Mouse (Mus musculus) CD4-positive naive resting alpha-beta T cell, adult 57 days (primary cell): ENCODE data around the gene Clpp. TPM values are rescaled to one million over a fixed set of nuclear protein-coding genes. Genes with fewer than 3 reads are reported as not detected.

ENCODE experiments used
- total RNA-seq: library from RNA; stranded (reverse); gene quantifications from one replicate; pipeline ENCODE4 v1.2.4, GENCODE M21; 2023

The Clpp gene
- 28.6 TPM for total RNA-seq

DNA sequence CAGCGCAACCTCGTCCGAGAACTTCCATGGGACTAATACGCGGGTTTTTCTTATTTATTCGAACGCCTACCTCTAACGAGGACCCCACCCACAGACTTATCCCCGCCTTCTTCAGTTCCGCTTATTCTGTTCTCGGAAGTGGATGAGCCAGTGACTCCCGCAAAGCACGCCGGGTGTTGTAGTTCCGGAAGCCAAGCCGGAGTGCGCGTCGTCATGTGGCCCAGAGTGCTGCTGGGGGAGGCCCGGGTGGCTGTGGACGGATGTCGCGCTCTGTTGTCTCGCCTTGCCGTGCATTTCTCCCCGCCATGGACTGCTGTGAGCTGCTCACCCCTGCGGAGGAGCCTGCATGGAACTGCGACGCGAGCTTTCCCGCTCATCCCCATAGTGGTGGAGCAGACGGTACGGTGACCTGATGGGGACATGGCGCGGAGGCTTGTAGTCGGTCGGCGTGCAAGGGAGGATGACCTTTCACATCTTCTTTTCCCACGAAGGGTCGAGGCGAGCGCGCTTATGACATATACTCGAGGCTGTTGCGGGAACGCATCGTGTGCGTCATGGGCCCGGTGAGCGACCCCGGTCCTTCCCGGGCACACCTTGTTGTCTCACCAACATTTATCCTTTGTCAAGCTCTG lies at the start of gene Clpp:
Gene Clpp (plus strand): TSS at position 191 of the 632 bp plus-strand sequence.

DNA sequence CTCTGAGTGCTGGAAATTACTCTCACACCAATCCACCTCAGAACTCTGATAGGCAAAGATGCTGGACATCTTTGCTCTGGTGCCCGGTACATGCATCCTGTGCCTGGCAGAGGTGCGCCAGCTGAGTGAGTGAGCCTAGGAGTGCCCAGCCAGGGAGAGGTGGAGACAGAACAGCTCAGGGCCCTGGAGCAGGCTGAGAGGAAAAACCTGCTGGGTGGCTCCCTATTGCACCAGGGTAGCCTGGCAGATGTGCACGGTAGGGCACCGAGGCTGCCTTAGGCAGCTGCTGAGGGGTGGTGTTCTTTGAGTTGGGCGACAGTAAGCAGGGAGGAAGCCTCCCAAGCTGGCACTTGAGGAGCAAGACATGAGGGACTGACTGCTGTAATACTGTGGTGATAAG lies 8.1 kb upstream of the Clpp start, which contains the start of gene Acer1:
Gene Acer1 (minus strand): TSS at position 114 of the 400 bp plus-strand sequence.

DNA sequence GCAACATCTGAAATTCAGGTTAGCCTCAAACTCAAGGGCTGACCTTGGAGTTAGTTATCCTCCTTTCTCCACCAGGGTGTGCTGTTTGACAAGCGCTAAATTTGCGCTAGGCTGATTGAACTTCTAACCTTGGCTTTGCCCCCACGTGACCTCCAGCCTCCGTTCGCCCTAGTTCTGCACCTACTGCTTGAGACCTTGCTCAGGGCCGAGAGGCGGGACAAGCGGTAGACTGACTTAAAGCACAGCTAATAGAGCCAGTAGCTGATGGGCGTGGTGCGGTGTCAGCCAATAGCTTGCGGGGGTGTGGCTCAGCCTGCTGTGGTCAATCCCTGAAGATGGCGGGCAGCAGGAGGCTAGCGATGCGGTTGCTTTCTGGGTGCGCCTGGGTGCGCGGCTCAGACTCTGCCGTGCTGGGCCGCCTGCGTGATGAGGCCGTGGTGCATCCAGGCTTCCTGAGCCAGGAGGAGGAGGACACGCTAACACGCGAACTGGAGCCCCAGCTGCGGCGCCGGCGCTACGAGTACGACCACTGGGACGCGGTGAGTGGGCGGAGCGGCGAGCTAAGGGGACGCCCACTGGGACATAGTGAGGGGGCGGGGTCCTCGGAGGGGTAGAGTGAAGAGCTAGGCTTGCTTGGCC lies 7.0 kb downstream of the Clpp start, which contains the start of gene Alkbh7:
Gene Alkbh7 (plus strand): TSS at position 311 of the 639 bp plus-strand sequence.

DNA sequence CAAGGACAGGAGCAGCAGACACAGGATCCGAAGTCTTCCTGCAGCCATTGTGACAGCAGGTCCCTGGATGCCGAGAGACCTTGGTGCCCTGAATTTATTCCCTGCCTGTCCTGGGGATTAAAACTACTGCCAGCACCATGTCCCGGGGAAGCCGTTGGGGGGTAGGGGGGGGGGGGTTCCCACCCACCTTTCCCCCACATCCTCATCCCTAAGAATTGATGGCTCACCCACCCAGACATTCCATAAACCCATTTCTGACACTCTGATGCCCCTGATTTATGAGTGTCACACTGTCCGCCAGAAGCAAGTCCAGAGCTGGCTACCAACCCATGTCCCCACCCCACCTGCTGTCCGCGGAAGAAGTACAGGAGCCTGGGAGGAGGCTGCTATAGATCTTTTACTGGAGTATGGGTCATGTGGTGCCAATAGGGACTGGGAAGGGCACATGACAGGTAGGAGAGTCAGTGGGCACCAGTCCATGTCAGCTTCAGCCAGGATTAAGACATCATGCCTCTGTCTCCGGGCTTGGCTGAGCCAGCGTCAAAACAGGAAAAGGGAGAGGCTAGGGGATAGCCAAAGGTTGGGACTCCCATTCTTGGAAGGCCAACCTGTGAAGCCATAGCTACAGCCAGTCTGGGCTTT lies 10.0 kb downstream of the Clpp start, which contains the start of gene Pspn:
Gene Pspn (minus strand): TSS at position 51 of the 642 bp plus-strand sequence.

GRCm38 (mm10) chr17:57011236-57012141 lies 21.4 kb downstream of the Clpp start, which contains the start of the genes Gtf2f1 and Gm17949:
Gtf2f1 (minus strand) TSS chr17:57011288.
Gm17949 (plus strand) TSS chr17:57011469.

GRCm38 (mm10) chr17:57030931-57031660 lies 41.0 kb downstream of the Clpp start, which contains the start of gene Khsrp:
Khsrp (minus strand) TSS chr17:57031522.

GRCm38 (mm10) chr17:57041554-57041953 lies 51.4 kb downstream of the Clpp start, which contains the start of gene Slc25a41:
Slc25a41 (minus strand) TSS chr17:57041654.

Other genes starting within 250 kb of the Clpp start
- not detected for gene Nrtn, start 232.8 kb upstream of the Clpp start, total RNA-seq
- 60.2 TPM for gene Dus3l, start 225.5 kb upstream of the Clpp start, total RNA-seq
- gene Prr22, start 220.1 kb upstream of the Clpp start, total RNA-seq, result 1.5 TPM
- gene Rfx2, start 159.3 kb upstream of the Clpp start, total RNA-seq, result 17.7 TPM
- gene Acsbg2, start 115.9 kb upstream of the Clpp start, total RNA-seq, result not detected
- 0.65 TPM for gene 1700061G19Rik, start 114.8 kb upstream of the Clpp start, total RNA-seq
- 37.9 TPM for gene Mllt1, start 54.9 kb upstream of the Clpp start, total RNA-seq
- gene Acer1, start 8.2 kb upstream of the Clpp start, total RNA-seq, result not detected
- gene Alkbh7, start 7.0 kb downstream of the Clpp start, total RNA-seq, result 12.4 TPM
- not detected for gene Pspn, start 9.7 kb downstream of the Clpp start, total RNA-seq
- 57.0 TPM for gene Gtf2f1, start 21.0 kb downstream of the Clpp start, total RNA-seq
- gene Gm17949, start 21.2 kb downstream of the Clpp start, total RNA-seq, result not detected
- 127 TPM for gene Khsrp, start 41.2 kb downstream of the Clpp start, total RNA-seq
- not detected for gene Slc25a41, start 51.3 kb downstream of the Clpp start, total RNA-seq
- 1.9 TPM for gene Crb3, start 68.8 kb downstream of the Clpp start, total RNA-seq
- 36.3 TPM for gene Slc25a23, start 69.6 kb downstream of the Clpp start, total RNA-seq
- 170 TPM for gene Dennd1c, start 88.2 kb downstream of the Clpp start, total RNA-seq
- gene Tubb4a, start 97.5 kb downstream of the Clpp start, total RNA-seq, result 2.1 TPM
- gene Tnfsf9, start 115.0 kb downstream of the Clpp start, total RNA-seq, result 2.3 TPM
- gene Cd70, start 159.5 kb downstream of the Clpp start, total RNA-seq, result not detected
- gene Tnfsf14, start 203.9 kb downstream of the Clpp start, total RNA-seq, result 1.3 TPM
- gene C3, start 237.8 kb downstream of the Clpp start, total RNA-seq, result 40.1 TPM